Mouse (Mus musculus) liver, embryonic 14.5 days (tissue): ENCODE data around the gene Ttc17.

Source experiments
- CTCF ChIP-seq: IDR thresholded peaks from 2 replicates; pipeline ENCODE4 v1.5.1; 2016; ENCODE audit warnings: antibody characterized with exemption, low read depth, control low read depth
- EP300 ChIP-seq: IDR thresholded peaks from 2 replicates; pipeline ENCODE4 v1.6.1; 2016; ENCODE audit warnings: antibody characterized with exemption, low read depth

DNA sequence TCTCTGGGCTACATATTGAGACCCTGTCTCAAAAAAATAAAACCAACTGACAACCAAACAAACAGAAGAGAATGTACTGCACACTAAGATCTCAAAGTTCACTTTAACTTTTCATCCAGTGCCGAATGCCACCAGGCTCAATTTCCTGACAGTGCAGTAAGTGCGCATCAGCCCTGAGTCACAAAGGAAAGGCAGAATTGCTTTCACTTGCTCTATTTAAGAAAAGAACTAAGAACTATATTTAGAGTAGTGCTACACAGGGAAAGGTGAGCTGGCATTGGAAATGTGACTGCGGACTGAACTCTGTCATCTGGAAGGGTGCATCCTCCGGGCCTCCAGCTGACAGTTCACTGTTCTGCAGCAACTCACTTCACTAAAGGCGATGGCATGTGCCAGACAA is 18.6 kb downstream of the Ttc17 start:
- TF ChIP-seq CTCF (no peak), EP300 (no peak)
